Mouse (Mus musculus): ENCODE data around the gene Neurl1a.

- TF ChIP-seq CTCF (IDR thresholded peaks at IDR 0.05; ENCODE audit: low read depth) = no peak
- TF ChIP-seq EP300 (IDR thresholded peaks at IDR 0.05; ENCODE audit: low read depth) = no peak
Observed at GRCm38 (mm10) chr19:47128835-47129234, 49.8 kb upstream of the Neurl1a start.
